18 mouse cellular contexts compared by ENCODE assay signal in genomic region chr17:33631236-33631635, GRCm38 (mm10). TPM values are rescaled to one million over a fixed set of nuclear protein-coding genes. Genes with fewer than 3 reads are reported as not detected.
DNase-seq lines count a peak whose midpoint lies in the region; ATAC-seq and TF ChIP-seq lines count a peak whose summit lies in the region.
"Had no signal": no experiment of that assay in that cellular context is flagged by ENCODE, and none has a peak within 500 bp of the region (broad histone marks: within the 10 kb centered on the region; RNA-seq: fewer than 3 reads in every experiment).

No protein-coding gene starts in this region.

- H3K4me2 ChIP-seq in kidney, postnatal 0 days (ENCODE audit: low read length) = no peak overlapping the region
- no peak overlapping the region for H3K4me2 ChIP-seq in midbrain, postnatal 0 days (ENCODE audit: low read depth, low read length, poor library complexity, severe bottlenecking)
- H3K4me2 ChIP-seq in midbrain, embryonic 15.5 days = no peak overlapping the region
- no peak overlapping the region for H3K4me2 ChIP-seq in stomach, postnatal 0 days (replicated peaks; ENCODE audit: low read depth)

- no peak for TF ChIP-seq POLR2A in heart, adult 2 months (IDR thresholded peaks at IDR 0.05; ENCODE audit: insufficient read depth, low read depth, low read length)

- H3K27me3 ChIP-seq in heart, adult 2 months (ENCODE audit: control insufficient read depth, insufficient read depth, low read length) = no peaks in the 10 kb centered on the region
- H3K27me3 ChIP-seq in kidney, postnatal 0 days (ENCODE audit: insufficient read depth, low read length) = no peaks in the 10 kb centered on the region
- no peaks in the 10 kb centered on the region for H3K27me3 ChIP-seq in midbrain, postnatal 0 days (ENCODE audit: insufficient read depth, low read length)
- H3K27me3 ChIP-seq in midbrain, embryonic 15.5 days (replicated peaks) = no peaks in the 10 kb centered on the region
- no peaks in the 10 kb centered on the region for H3K27me3 ChIP-seq in stomach, postnatal 0 days (ENCODE audit: control insufficient read depth, insufficient read depth, low read length)
- H3K27me3 ChIP-seq: embryonic facial prominence, embryonic 12.5 days; forebrain, embryonic 13.5 days; neural tube, embryonic 15.5 days had no signal

- no peak overlapping the region for H3K27ac ChIP-seq in heart, adult 2 months
- 0 out of 2 replicates have a peak overlapping the region, but pooled peaks have one; percentile 2 for H3K27ac ChIP-seq in kidney, postnatal 0 days
- peak overlapping the region; percentile 12; the same call in 1 of the 2 replicates for H3K27ac ChIP-seq in midbrain, postnatal 0 days (ENCODE audit: low read depth, low read length)
- H3K27ac ChIP-seq in midbrain, embryonic 15.5 days = no peak overlapping the region
- H3K27ac ChIP-seq in stomach, postnatal 0 days (replicated peaks) = no peak overlapping the region
- H3K27ac ChIP-seq: forebrain, embryonic 13.5 days; neural tube, embryonic 15.5 days had no signal

- WGBS in heart, adult 2 months = 93% methylated on average over 9 of the region's 9 CpGs
- WGBS in kidney, postnatal 0 days = 92% methylated on average over 9 of the region's 9 CpGs
- WGBS in midbrain, postnatal 0 days = 96% methylated on average over 9 of the region's 9 CpGs
- WGBS in midbrain, embryonic 15.5 days = 98% methylated on average over 9 of the region's 9 CpGs
- WGBS in stomach, postnatal 0 days = 94% methylated on average over 9 of the region's 9 CpGs

- no peak overlapping the region for H3K4me3 ChIP-seq in heart, adult 2 months
- H3K4me3 ChIP-seq in kidney, postnatal 0 days (replicated peaks; ENCODE audit: low read depth, low read length) = no peak overlapping the region
- H3K4me3 ChIP-seq in midbrain, postnatal 0 days (ENCODE audit: low read depth, low read length) = no peak overlapping the region
- H3K4me3 ChIP-seq in midbrain, embryonic 15.5 days = no peak overlapping the region
- no peak overlapping the region for H3K4me3 ChIP-seq in stomach, postnatal 0 days (ENCODE audit: low read depth, low read length)
- H3K4me3 ChIP-seq: embryonic facial prominence, embryonic 12.5 days; erythroblast, embryonic 14.5 days; forebrain, embryonic 13.5 days; neural tube, embryonic 15.5 days had no signal

- ATAC-seq in kidney, postnatal 0 days (replicated peaks; ENCODE audit: low FRiP score, low read depth) = no peak
- ATAC-seq in midbrain, postnatal 0 days (ENCODE audit: low FRiP score) = no peak
- ATAC-seq in midbrain, embryonic 15.5 days (replicated peaks) = no peak
- ATAC-seq in stomach, postnatal 0 days (ENCODE audit: low FRiP score, low TSS enrichment) = no peak
- ATAC-seq: forebrain, embryonic 13.5 days had no signal

- H3K36me3 ChIP-seq in heart, adult 2 months (ENCODE audit: control insufficient read depth, insufficient read depth, low read length) = no peaks in the 10 kb centered on the region
- H3K36me3 ChIP-seq in kidney, postnatal 0 days (ENCODE audit: insufficient read depth, low read length) = 0 out of 2 replicates have a peak, but pooled peaks cover 11% of the 10 kb centered on the region
- H3K36me3 ChIP-seq in midbrain, postnatal 0 days (ENCODE audit: insufficient read depth, low read length) = peaks cover 5% of the 10 kb centered on the region; the same call in 1 of the 2 replicates
- no peaks in the 10 kb centered on the region for H3K36me3 ChIP-seq in midbrain, embryonic 15.5 days (replicated peaks)
- peaks cover 12% of the 10 kb centered on the region; the same call in 1 of the 2 replicates for H3K36me3 ChIP-seq in stomach, postnatal 0 days (ENCODE audit: control insufficient read depth, insufficient read depth, low read length)

- no peaks in the 10 kb centered on the region for H3K9me3 ChIP-seq in kidney, postnatal 0 days (replicated peaks; ENCODE audit: low read length)
- no peaks in the 10 kb centered on the region for H3K9me3 ChIP-seq in midbrain, postnatal 0 days (ENCODE audit: low read length)
- H3K9me3 ChIP-seq in midbrain, embryonic 15.5 days = no peaks in the 10 kb centered on the region
- H3K9me3 ChIP-seq in stomach, postnatal 0 days (ENCODE audit: control insufficient read depth, low read length) = no peaks in the 10 kb centered on the region
- H3K9me3 ChIP-seq: embryonic facial prominence, embryonic 12.5 days; forebrain, embryonic 13.5 days; neural tube, embryonic 15.5 days had no signal

- H3K4me1 ChIP-seq in heart, adult 2 months (ENCODE audit: control insufficient read depth, insufficient read depth, low read length) = peaks cover 4% of the 10 kb centered on the region
- peaks cover 12% of the 10 kb centered on the region; the same call in 1 of the 2 replicates for H3K4me1 ChIP-seq in kidney, postnatal 0 days (replicated peaks; ENCODE audit: insufficient read depth, low read length)
- H3K4me1 ChIP-seq in midbrain, postnatal 0 days (ENCODE audit: insufficient read depth, low read length) = peaks cover 10% of the 10 kb centered on the region
- peaks cover 30% of the 10 kb centered on the region for H3K4me1 ChIP-seq in midbrain, embryonic 15.5 days
- peaks cover 3% of the 10 kb centered on the region for H3K4me1 ChIP-seq in stomach, postnatal 0 days (replicated peaks; ENCODE audit: control insufficient read depth, insufficient read depth)

- no peak overlapping the region for H3K9ac ChIP-seq in heart, adult 2 months (ENCODE audit: low read depth, low read length)
- H3K9ac ChIP-seq in kidney, postnatal 0 days (ENCODE audit: low read depth, low read length) = no peak overlapping the region
- no peak overlapping the region for H3K9ac ChIP-seq in midbrain, postnatal 0 days (replicated peaks; ENCODE audit: low read length, poor library complexity, severe bottlenecking)
- H3K9ac ChIP-seq in midbrain, embryonic 15.5 days = no peak overlapping the region
- no peak overlapping the region for H3K9ac ChIP-seq in stomach, postnatal 0 days (ENCODE audit: low read length)
- H3K9ac ChIP-seq: embryonic facial prominence, embryonic 12.5 days; forebrain, embryonic 13.5 days; neural tube, embryonic 15.5 days had no signal

- peak; percentile 3 to 16 for DNase-seq in heart, adult 2 months
- no peak for DNase-seq in heart, postnatal 36 days
- no peak for DNase-seq in kidney, postnatal 0 days (ENCODE audit: low spot score)
- no peak for DNase-seq in kidney, adult 9 months
- DNase-seq in midbrain, postnatal 0 days (ENCODE audit: low spot score) = no peak
- DNase-seq in stomach, postnatal 0 days (ENCODE audit: low spot score) = peak; percentile 13
- no peak for DNase-seq in natural killer cell, adult 2 months (ENCODE audit: low spot score in 2 of 2)
- DNase-seq: gastrocnemius, postnatal 10 days; heart, adult 18-20 months; kidney, adult 8-10 months; lung, adult 18-20 months; thymus, adult 18-20 months had no signal

- no peak for TF ChIP-seq EP300 in heart, adult 2 months (IDR thresholded peaks at IDR 0.05; ENCODE audit: insufficient read depth, low read depth, low read length)
- TF ChIP-seq EP300 in stomach, postnatal 0 days (optimal IDR thresholded peaks at IDR 0.05) = no peak

- no peak for TF ChIP-seq CTCF in heart, adult 2 months (IDR thresholded peaks at IDR 0.05)
- no peak for TF ChIP-seq CTCF in kidney, postnatal 0 days (IDR thresholded peaks at IDR 0.05; ENCODE audit: low read depth)
- no peak for TF ChIP-seq CTCF in midbrain, postnatal 0 days (IDR thresholded peaks at IDR 0.05)
- TF ChIP-seq CTCF in stomach, postnatal 0 days (IDR thresholded peaks at IDR 0.05; ENCODE audit: low read depth) = no peak

- intact Hi-C loops in heart, adult 2 months (cut with DNase I) = no loop called here
- intact Hi-C loops in heart, postnatal 36 days (cut with DNase I) = no loop called here

- no peaks in the 10 kb centered on the region for H3K79me2 ChIP-seq in heart, adult 2 months (replicated peaks; ENCODE audit: control insufficient read depth, insufficient read depth, low read length)

RNA-seq across cellular contexts. Expression of gene Zfp414, which starts 2.3 kb away (rescaled TPM):
- 1 to 10 TPM; 7.3 to 7.7 TPM for total RNA-seq in heart, adult 2 months (2021)
- polyA plus RNA-seq in heart, adult 2 months (2012; rRNA removed) = 27.0 and 28.4 TPM in 2 replicates
- 10 to 100 TPM in 1 of 2 experiments, 1 to 10 TPM in 1; 9.8 to 10.6 TPM for total RNA-seq in heart, postnatal 36 days (2021)
- polyA plus RNA-seq in kidney, postnatal 0 days (2015; fragmentation: Nextera tagmentation; extraction: Ambion mirVana) = 42.9 and 44.3 TPM in 2 replicates
- 43.8 and 58.8 TPM in 2 replicates for total RNA-seq in midbrain, postnatal 0 days (2014; rRNA removed)
- 89.1 and 96.0 TPM in 2 replicates for polyA plus RNA-seq in midbrain, postnatal 0 days (2015; fragmentation: Nextera tagmentation; extraction: Ambion mirVana)
- 79.7 and 80.6 TPM in 2 replicates for polyA plus RNA-seq in midbrain, embryonic 15.5 days (2015; fragmentation: Nextera tagmentation; extraction: Ambion mirVana)
- polyA plus RNA-seq in stomach, postnatal 0 days (2015; fragmentation: Nextera tagmentation; extraction: Ambion mirVana) = 23.7 and 27.5 TPM in 2 replicates

RNA-seq across cellular contexts. Expression of gene Pram1, which starts 6.6 kb away (rescaled TPM):
- under 1 TPM in 1 of 2 experiments, not detected in 1; 0.32 TPM for total RNA-seq in heart, adult 2 months (2021)
- 0.41 and 0.61 TPM in 2 replicates for polyA plus RNA-seq in heart, adult 2 months (2012; rRNA removed)
- under 1 TPM in 1 of 2 experiments, not detected in 1; 0.22 TPM for total RNA-seq in heart, postnatal 36 days (2021)
- 0.36 and 0.56 TPM in 2 replicates for polyA plus RNA-seq in kidney, postnatal 0 days (2015; fragmentation: Nextera tagmentation; extraction: Ambion mirVana)
- not detected in 2 replicates for total RNA-seq in midbrain, postnatal 0 days (2014; rRNA removed)
- 0.41 TPM in 1 of 2 replicates, not detected in the other for polyA plus RNA-seq in midbrain, postnatal 0 days (2015; fragmentation: Nextera tagmentation; extraction: Ambion mirVana)
- 0.59 and 0.83 TPM in 2 replicates for polyA plus RNA-seq in midbrain, embryonic 15.5 days (2015; fragmentation: Nextera tagmentation; extraction: Ambion mirVana)
- 0.19 and 0.27 TPM in 2 replicates for polyA plus RNA-seq in stomach, postnatal 0 days (2015; fragmentation: Nextera tagmentation; extraction: Ambion mirVana)
- total RNA-seq: megakaryocyte-erythroid progenitor cell, adult 5-6 weeks had no signal

RNA-seq across cellular contexts. Expression of gene Hnrnpm, which starts 55.4 kb away (rescaled TPM):
- 10 to 100 TPM; 87.9 to 89.9 TPM for total RNA-seq in heart, adult 2 months (2021)
- 36.2 and 51.2 TPM in 2 replicates for polyA plus RNA-seq in heart, adult 2 months (2012; rRNA removed)
- total RNA-seq in heart, postnatal 36 days (2021) = 10 to 100 TPM; 82.5 to 83.7 TPM
- 248 and 273 TPM in 2 replicates for polyA plus RNA-seq in kidney, postnatal 0 days (2015; fragmentation: Nextera tagmentation; extraction: Ambion mirVana)
- total RNA-seq in midbrain, postnatal 0 days (2014; rRNA removed) = 48.7 and 58.1 TPM in 2 replicates
- polyA plus RNA-seq in midbrain, postnatal 0 days (2015; fragmentation: Nextera tagmentation; extraction: Ambion mirVana) = 113 and 124 TPM in 2 replicates
- 197 and 208 TPM in 2 replicates for polyA plus RNA-seq in midbrain, embryonic 15.5 days (2015; fragmentation: Nextera tagmentation; extraction: Ambion mirVana)
- polyA plus RNA-seq in stomach, postnatal 0 days (2015; fragmentation: Nextera tagmentation; extraction: Ambion mirVana) = 115 and 122 TPM in 2 replicates

Comparison
In these comparisons a context has a peak if more than half of its experiments do, and no peak if none do; other contexts are left out.
1. DNase-seq: peak in heart, adult 2 months (2 of 2) and stomach, postnatal 0 days (single experiment); none in heart, postnatal 36 days (0 of 2), kidney, postnatal 0 days (single experiment), kidney, adult 9 months (single experiment), midbrain, postnatal 0 days (single experiment) and natural killer cell, adult 2 months (0 of 2).
2. H3K27ac ChIP-seq: peak in kidney, postnatal 0 days (single experiment) and midbrain, postnatal 0 days (single experiment); none in heart, adult 2 months (single experiment), midbrain, embryonic 15.5 days (single experiment) and stomach, postnatal 0 days (single experiment).